Mouse (Mus musculus) kidney, adult 2 months (tissue): ENCODE measurements around the gene Tomm5. TPM values are rescaled to one million over a fixed set of nuclear protein-coding genes. Genes with fewer than 3 reads are reported as not detected.

Source experiments
- DNase-seq: peaks from one replicate; pipeline ENCODE4 v3.0.0; 2021
- H3K27ac ChIP-seq: fragments of 200-500 bp; 2 replicates; pipeline ENCODE4 v1.5.1; 2012; ENCODE audit warnings: low read depth, low read length, control low read depth, inconsistent platforms; ENCODE audit not compliant: insufficient read depth
- H3K27me3 ChIP-seq: fragments of 200-500 bp; replicated peaks from 2 replicates; pipeline ENCODE4 v1.6.1; 2012; ENCODE audit warnings: mild to moderate bottlenecking, moderate library complexity, low read length, inconsistent platforms; ENCODE audit not compliant: control insufficient read depth, insufficient read depth
- H3K36me3 ChIP-seq: fragments of 200-500 bp; 2 replicates; pipeline ENCODE4 v1.6.1; 2012; ENCODE audit warnings: mild to moderate bottlenecking, moderate library complexity, low read length, inconsistent platforms; ENCODE audit not compliant: control insufficient read depth, insufficient read depth
- H3K4me1 ChIP-seq: fragments of 200-500 bp; 2 replicates; pipeline ENCODE4 v1.6.1; 2011; ENCODE audit warnings: low read length; ENCODE audit not compliant: control insufficient read depth, insufficient read depth
- H3K4me3 ChIP-seq: fragments of 200-500 bp; 2 replicates; pipeline ENCODE4 v1.5.1; 2011; ENCODE audit warnings: mild to moderate bottlenecking, low read depth, low read length, control low read depth; ENCODE audit not compliant: insufficient read depth
- CTCF ChIP-seq: fragments of 200-500 bp; conservative IDR thresholded peaks from 2 replicates; pipeline ENCODE4 v1.5.1; 2011; ENCODE audit warnings: low read depth, mild to moderate bottlenecking, control low read depth, low read length, moderate library complexity, mixed read lengths; ENCODE audit not compliant: insufficient read depth, insufficient read length
- POLR2A ChIP-seq: fragments of 200-500 bp; IDR thresholded peaks from one replicate; pipeline ENCODE4 v1.6.1; 2011; ENCODE audit warnings: low read depth, low read length, control low read depth
- WGBS: fragments of 180-500 bp; shearing (Covaris S2); methylation state at CpG from one replicate; pipeline ENCODE4 v1.1.7; 2018; 5-methylcytosine and 5-hydroxymethylcytosine counted together
- polyA plus RNA-seq: library from polyadenylated mRNA; depleted of rRNA; stranded (reverse); fragments of >200 nt; gene quantifications from 2 replicates; pipeline ENCODE4 v1.2.3, GENCODE M21; 2012; rRNA removed

The Tomm5 gene
- polyA plus RNA-seq: 121 and 155 TPM in 2 replicates

- Histone ChIP-seq H3K27ac (peak within 1 kb of the TSS; percentile 83), H3K4me3 (peak within 1 kb of the TSS; percentile 99), H3K4me1 (peaks cover 5% of the 10 kb centered on the region; the same call in 1 of the 2 replicates), H3K27me3 (no peaks in the 10 kb centered on the region), H3K36me3 (no peaks in the 10 kb centered on the region; the same call in 1 of the 2 replicates)
- peak; percentile 97 for DNase-seq
- 1% methylated on average over 39 of the region's 39 CpGs for WGBS
- TF ChIP-seq CTCF (peak; percentile 66), POLR2A (peak; percentile 79)
Observed at GRCm38 (mm10) chr4:45107601-45108277, at the start of gene Tomm5. Tomm5 (minus strand) TSS chr4:45108114.

GRCm38 (mm10) chr4:45156433-45156832 lies 48.5 kb upstream of the Tomm5 start:
- Histone ChIP-seq H3K4me1 (no peaks in the 10 kb centered on the region), H3K36me3 (no peaks in the 10 kb centered on the region), H3K27me3 (no peaks in the 10 kb centered on the region), H3K27ac (no peak overlapping the region), H3K4me3 (no peak overlapping the region)
- no peak for DNase-seq
- WGBS: 76% methylated on average over 3 of the region's 3 CpGs
- no peak for TF ChIP-seq POLR2A
- no peak for TF ChIP-seq CTCF

- no peak overlapping the region for H3K27ac ChIP-seq
- H3K4me3 ChIP-seq: no peak overlapping the region
- TF ChIP-seq POLR2A (no peak), CTCF (no peak)
- H3K27me3 ChIP-seq: no peaks in the 10 kb centered on the region
- no peaks in the 10 kb centered on the region for H3K36me3 ChIP-seq
- no peak for DNase-seq
- no peaks in the 10 kb centered on the region for H3K4me1 ChIP-seq
- WGBS: 72% methylated on average over 8 of the region's 8 CpGs
Observed at GRCm38 (mm10) chr4:45143005-45143404, 35.1 kb upstream of the Tomm5 start.

GRCm38 (mm10) chr4:45142411-45142810 lies 34.5 kb upstream of the Tomm5 start:
- WGBS: 34% methylated on average over 11 of the region's 11 CpGs
- H3K27ac ChIP-seq: no peak overlapping the region
- H3K4me3 ChIP-seq: no peak overlapping the region
- TF ChIP-seq CTCF (no peak), POLR2A (no peak)
- no peaks in the 10 kb centered on the region for H3K4me1 ChIP-seq
- H3K27me3 ChIP-seq: no peaks in the 10 kb centered on the region
- H3K36me3 ChIP-seq: no peaks in the 10 kb centered on the region
- DNase-seq: no peak

GRCm38 (mm10) chr4:45141835-45142234 lies 33.9 kb upstream of the Tomm5 start:
- 54% methylated on average over 5 of the region's 5 CpGs for WGBS
- Histone ChIP-seq H3K4me3 (no peak overlapping the region), H3K27ac (no peak overlapping the region), H3K4me1 (no peaks in the 10 kb centered on the region), H3K36me3 (no peaks in the 10 kb centered on the region), H3K27me3 (no peaks in the 10 kb centered on the region)
- no peak for DNase-seq
- no peak for TF ChIP-seq CTCF
- TF ChIP-seq POLR2A: no peak

- DNase-seq: peak; percentile 41
- Histone ChIP-seq H3K27me3 (no peaks in the 10 kb centered on the region), H3K4me1 (no peaks in the 10 kb centered on the region), H3K27ac (no peak overlapping the region), H3K36me3 (no peaks in the 10 kb centered on the region), H3K4me3 (no peak overlapping the region)
- TF ChIP-seq POLR2A: no peak
- no peak for TF ChIP-seq CTCF
- WGBS: 23% methylated on average over 4 of the region's 4 CpGs
Observed at GRCm38 (mm10) chr4:45137636-45138035, 29.7 kb upstream of the Tomm5 start.

- Histone ChIP-seq H3K27me3 (no peaks in the 10 kb centered on the region), H3K36me3 (no peaks in the 10 kb centered on the region), H3K4me1 (no peaks in the 10 kb centered on the region), H3K4me3 (no peak overlapping the region), H3K27ac (no peak overlapping the region)
- TF ChIP-seq POLR2A (no peak), CTCF (no peak)
- DNase-seq: peak; percentile 55
- WGBS: 62% methylated on average over 8 of the region's 8 CpGs
Observed at GRCm38 (mm10) chr4:45134471-45134870, 26.6 kb upstream of the Tomm5 start.
